Mouse (Mus musculus) myocyte (in vitro differentiated cells): Measurements from ENCODE around the gene Hsp90aa1.

Source experiments
- CEBPB ChIP-seq: IDR thresholded peaks from 2 replicates; pipeline ENCODE4 v1.6.1; 2011; ENCODE audit warnings: mild to moderate bottlenecking, moderate library complexity; ENCODE audit not compliant: poor library complexity, insufficient read depth, severe bottlenecking
- MAX ChIP-seq: IDR thresholded peaks from one replicate; pipeline ENCODE4 v1.6.1; 2011; ENCODE audit warnings: low read depth, mild to moderate bottlenecking, control low read depth
- MYOD1 ChIP-seq, 3 experiments: IDR thresholded peaks; one replicate each; pipeline ENCODE4 v1.6.1; 2011; ENCODE audit warnings: control low read depth in 2 of 3, low read depth in 2 of 3, mild to moderate bottlenecking in 2 of 3, moderate library complexity in 1 of 3; ENCODE audit not compliant: insufficient read length in 2 of 3, control insufficient read depth in 1 of 3
- MYOG ChIP-seq, 3 experiments: IDR thresholded peaks; one replicate each; pipeline ENCODE4 v1.6.1; 2011; ENCODE audit warnings: control low read depth in 2 of 3, low read depth in 2 of 3, mild to moderate bottlenecking in 2 of 3; ENCODE audit not compliant: insufficient read length in 2 of 3, control insufficient read depth in 1 of 3, insufficient read depth in 1 of 3
- POLR2A ChIP-seq: IDR thresholded peaks from one replicate; pipeline ENCODE4 v1.6.1; 2011; ENCODE audit warnings: low read depth, mild to moderate bottlenecking, control low read depth, moderate library complexity; ENCODE audit not compliant: insufficient read length
- SRF ChIP-seq: IDR thresholded peaks from one replicate; pipeline ENCODE4 v1.6.1; 2011; ENCODE audit warnings: low read depth; ENCODE audit not compliant: control insufficient read depth, insufficient read length
- USF1 ChIP-seq: IDR thresholded peaks from one replicate; pipeline ENCODE4 v1.6.1; 2011; ENCODE audit warnings: low read depth, mild to moderate bottlenecking, control low read depth, moderate library complexity

DNA sequence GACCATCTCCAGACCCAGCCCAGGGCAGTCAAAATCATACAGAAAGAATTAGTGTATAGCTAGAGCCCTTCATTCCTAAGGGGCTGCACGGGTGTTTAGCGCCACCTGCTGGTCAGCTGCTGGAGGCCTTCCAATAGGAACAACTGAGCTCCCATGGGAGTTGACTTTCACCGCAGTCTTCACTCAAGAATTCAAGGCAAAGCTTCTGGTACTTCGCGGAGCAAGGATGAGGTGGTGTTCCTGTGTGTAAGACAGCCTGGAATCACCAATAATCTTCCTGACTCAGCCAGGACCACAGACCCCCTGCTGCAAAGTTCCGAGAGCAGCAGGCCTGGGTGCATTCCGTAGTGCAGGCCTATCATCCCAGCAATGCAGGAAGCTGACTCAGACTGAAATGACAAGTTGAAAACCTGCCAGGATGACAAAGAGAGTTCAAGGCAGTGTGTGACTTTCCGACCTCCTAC, 512 bp upstream of the Hsp90aa1 start:
- TF ChIP-seq SRF (no peak), MAX (no peak), POLR2A (peak; percentile 28), USF1 (no peak), CEBPB (no peak), MYOD1 (IDR thresholded peaks at IDR 0.05; ENCODE audit: control insufficient read depth in 1 of 3, insufficient read length in 2 of 3, low read depth in 2 of 3) (no peak), MYOG (IDR thresholded peaks at IDR 0.05; ENCODE audit: control insufficient read depth in 1 of 3, insufficient read depth in 1 of 3, insufficient read length in 2 of 3, low read depth in 2 of 3) (no peak)
